In genomic region chrX:111660381-111660780, GRCm38 (mm10) we compare ENCODE assay signal across 17 mouse cellular contexts. TPM values are rescaled to one million over a fixed set of nuclear protein-coding genes. Genes with fewer than 3 reads are reported as not detected.
A peak's percentile ranks its signal among the peaks of the same experiment; 100 is the strongest.
DNase-seq lines count a peak whose midpoint lies in the region; ATAC-seq and TF ChIP-seq lines count a peak whose summit lies in the region.
"Had no signal": no experiment of that assay in that cellular context is flagged by ENCODE, and none has a peak within 500 bp of the region (broad histone marks: within the 10 kb centered on the region; RNA-seq: fewer than 3 reads in every experiment).

No protein-coding gene starts in this region.

- DNase-seq in cerebellum, adult 9-10 months: peak; percentile 33
- no peak for DNase-seq in cerebellum, adult 11 months
- peak; percentile 0 for DNase-seq in kidney, postnatal 0 days (ENCODE audit: low spot score)
- no peak for DNase-seq in neural tube, embryonic 10.5 days (ENCODE audit: extremely low spot score, low spot score)
- DNase-seq in retina, postnatal 7 days (ENCODE audit: low read depth, low spot score): peak; percentile 19
- no peak for DNase-seq in heart, embryonic 10.5 days (ENCODE audit: low spot score)
- DNase-seq: gastrocnemius, adult 2 months; heart, adult 11 months; kidney, postnatal 25 days; liver; thymus, postnatal 14 days had no signal

- H3K9me3 ChIP-seq in kidney, postnatal 0 days (replicated peaks; ENCODE audit: low read length): no peaks in the 10 kb centered on the region
- H3K9me3 ChIP-seq in kidney, embryonic 16.5 days (ENCODE audit: low read length): no peaks in the 10 kb centered on the region
- H3K9me3 ChIP-seq in neural tube, embryonic 14.5 days (ENCODE audit: control insufficient read depth, low read length): no peaks in the 10 kb centered on the region
- H3K9me3 ChIP-seq in heart, embryonic 10.5 days: no peaks in the 10 kb centered on the region
- H3K9me3 ChIP-seq: heart, embryonic 15.5 days; stomach, embryonic 15.5 days had no signal

- no peak overlapping the region for H3K27ac ChIP-seq in kidney, postnatal 0 days
- H3K27ac ChIP-seq in kidney, embryonic 16.5 days (ENCODE audit: low read length): no peak overlapping the region
- H3K27ac ChIP-seq in neural tube, embryonic 14.5 days (ENCODE audit: low read depth, low read length): no peak overlapping the region
- no peak overlapping the region for H3K27ac ChIP-seq in heart, embryonic 10.5 days
- H3K27ac ChIP-seq: gastrocnemius, adult 2 months; heart, embryonic 15.5 days; stomach, embryonic 15.5 days had no signal

- no peaks in the 10 kb centered on the region for H3K27me3 ChIP-seq in kidney, postnatal 0 days (ENCODE audit: insufficient read depth, low read length)
- no peaks in the 10 kb centered on the region for H3K27me3 ChIP-seq in kidney, embryonic 16.5 days (ENCODE audit: insufficient read depth, low read length)
- no peaks in the 10 kb centered on the region for H3K27me3 ChIP-seq in neural tube, embryonic 14.5 days (ENCODE audit: control insufficient read depth, insufficient read depth, low read length)
- no peaks in the 10 kb centered on the region for H3K27me3 ChIP-seq in heart, embryonic 10.5 days (ENCODE audit: insufficient read depth, poor library complexity, severe bottlenecking)
- H3K27me3 ChIP-seq: heart, embryonic 15.5 days; stomach, embryonic 15.5 days had no signal

- ATAC-seq in kidney, postnatal 0 days (replicated peaks; ENCODE audit: low FRiP score, low read depth): no peak
- ATAC-seq in kidney, embryonic 16.5 days (ENCODE audit: low FRiP score, low TSS enrichment): no peak
- peak; percentile 46; the same call in 1 of the 2 replicates for ATAC-seq in neural tube, embryonic 14.5 days (ENCODE audit: low read depth)
- ATAC-seq: intestine, embryonic 16.5 days had no signal

- 73% methylated on average over 5 of the region's 5 CpGs for WGBS in kidney, postnatal 0 days
- 70% methylated on average over 5 of the region's 5 CpGs for WGBS in kidney, embryonic 16.5 days
- WGBS in neural tube, embryonic 14.5 days: 49% methylated on average over 5 of the region's 5 CpGs
- 72% methylated on average over 5 of the region's 5 CpGs for whole genome bisulfite sequencing in heart, embryonic 10.5 days

- H3K9ac ChIP-seq in kidney, postnatal 0 days (ENCODE audit: low read depth, low read length): no peak overlapping the region
- H3K9ac ChIP-seq in kidney, embryonic 16.5 days (replicated peaks; ENCODE audit: low read length): no peak overlapping the region
- no peak overlapping the region for H3K9ac ChIP-seq in neural tube, embryonic 14.5 days (replicated peaks; ENCODE audit: low read depth, low read length)
- H3K9ac ChIP-seq: heart, embryonic 15.5 days; stomach, embryonic 15.5 days had no signal

- H3K36me3 ChIP-seq in kidney, postnatal 0 days (ENCODE audit: insufficient read depth, low read length): no peaks in the 10 kb centered on the region
- no peaks in the 10 kb centered on the region for H3K36me3 ChIP-seq in kidney, embryonic 16.5 days (ENCODE audit: insufficient read depth, low read length)
- H3K36me3 ChIP-seq in neural tube, embryonic 14.5 days (ENCODE audit: control insufficient read depth, insufficient read depth, low read length): no peaks in the 10 kb centered on the region
- H3K36me3 ChIP-seq in heart, embryonic 10.5 days: no peaks in the 10 kb centered on the region
- H3K36me3 ChIP-seq: heart, embryonic 15.5 days; stomach, embryonic 15.5 days had no signal

- no peak for TF ChIP-seq CTCF in kidney, postnatal 0 days (IDR thresholded peaks at IDR 0.05; ENCODE audit: low read depth)

- H3K4me3 ChIP-seq in kidney, postnatal 0 days (replicated peaks; ENCODE audit: low read depth, low read length): no peak overlapping the region
- no peak overlapping the region for H3K4me3 ChIP-seq in kidney, embryonic 16.5 days (ENCODE audit: low read length)
- H3K4me3 ChIP-seq in neural tube, embryonic 14.5 days (ENCODE audit: low read depth, low read length): no peak overlapping the region
- no peak overlapping the region for H3K4me3 ChIP-seq in heart, embryonic 10.5 days
- H3K4me3 ChIP-seq: gastrocnemius, adult 2 months; heart, embryonic 15.5 days; stomach, embryonic 15.5 days had no signal

- H3K4me1 ChIP-seq in kidney, postnatal 0 days (replicated peaks; ENCODE audit: insufficient read depth, low read length): no peaks in the 10 kb centered on the region
- no peaks in the 10 kb centered on the region for H3K4me1 ChIP-seq in kidney, embryonic 16.5 days (ENCODE audit: insufficient read depth, low read length)
- H3K4me1 ChIP-seq in neural tube, embryonic 14.5 days (ENCODE audit: control insufficient read depth, insufficient read depth, low read length): no peaks in the 10 kb centered on the region
- H3K4me1 ChIP-seq in heart, embryonic 10.5 days: no peaks in the 10 kb centered on the region
- H3K4me1 ChIP-seq: heart, embryonic 15.5 days; stomach, embryonic 15.5 days had no signal

- H3K4me2 ChIP-seq in kidney, postnatal 0 days (ENCODE audit: low read length): no peak overlapping the region
- no peak overlapping the region for H3K4me2 ChIP-seq in kidney, embryonic 16.5 days (replicated peaks; ENCODE audit: low read depth, low read length)
- no peak overlapping the region for H3K4me2 ChIP-seq in neural tube, embryonic 14.5 days (ENCODE audit: low read depth, low read length)
- H3K4me2 ChIP-seq: heart, embryonic 15.5 days; midbrain, embryonic 11.5 days; stomach, embryonic 15.5 days had no signal

RNA-seq across cellular contexts. Expression of gene Hdx, which starts 36.5 kb away (rescaled TPM):
- 0.56 and 0.57 TPM in 2 replicates for polyA plus RNA-seq in kidney, postnatal 0 days (2015; fragmentation: Nextera tagmentation; extraction: Ambion mirVana)
- 0.71 and 0.84 TPM in 2 replicates for polyA plus RNA-seq in kidney, embryonic 16.5 days (2015; fragmentation: Nextera tagmentation; extraction: Ambion mirVana)
- 2.9 and 3.2 TPM in 2 replicates for polyA plus RNA-seq in neural tube, embryonic 14.5 days (2014; fragmentation: Nextera tagmentation; extraction: Ambion mirVana)
- 1.0 and 1.2 TPM in 2 replicates for polyA plus RNA-seq in heart, embryonic 10.5 days (2016; fragmentation: Nextera tagmentation; extraction: Ambion mirVana)

Comparison
In these comparisons a context has a peak if more than half of its experiments do, and no peak if none do; other contexts are left out.
1. DNase-seq: peak in cerebellum, adult 9-10 months (single experiment), kidney, postnatal 0 days (single experiment) and retina, postnatal 7 days (single experiment); none in cerebellum, adult 11 months (single experiment), neural tube, embryonic 10.5 days (single experiment) and heart, embryonic 10.5 days (single experiment).